Mouse (Mus musculus): Measurements from ENCODE around the gene Ccnq. TPM values are rescaled to one million over a fixed set of nuclear protein-coding genes. Genes with fewer than 3 reads are reported as not detected.

Gene Ccnq
- total and polyA plus RNA-seq, 2 experiments from 2014 or later = 28.9 to 31.6 TPM

DNA sequence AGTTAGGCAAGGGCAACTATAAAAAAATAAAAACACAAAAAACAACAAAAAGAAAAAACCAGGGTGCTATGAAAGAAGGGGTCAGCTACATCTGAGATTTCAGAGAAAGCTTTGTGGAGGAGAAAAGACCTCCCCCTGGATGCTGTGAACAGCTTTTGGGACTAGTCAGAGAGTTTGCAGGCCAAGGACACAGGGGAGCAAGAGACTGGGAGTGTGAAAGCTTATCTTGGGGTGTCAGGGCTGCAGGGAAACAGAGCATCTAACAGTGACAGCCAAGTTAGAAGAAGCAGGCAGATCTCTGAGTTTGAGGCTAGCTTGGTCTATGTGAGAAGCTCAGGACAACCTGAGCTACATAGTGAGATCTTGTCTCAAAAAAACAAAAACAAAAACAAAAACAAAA is 12.2 kb downstream of the Ccnq start:
- Histone ChIP-seq H3K9me3 (ENCODE audit: low read length) (no peaks in the 10 kb centered on the region), H3K4me3 (ENCODE audit: low read depth, low read length) (no peak overlapping the region), H3K9ac (replicated peaks; ENCODE audit: low read length, poor library complexity, severe bottlenecking) (no peak overlapping the region), H3K27ac (ENCODE audit: low read depth, low read length) (no peak overlapping the region), H3K27me3 (ENCODE audit: insufficient read depth, low read length) (no peaks in the 10 kb centered on the region), H3K4me2 (ENCODE audit: low read depth, low read length, poor library complexity, severe bottlenecking) (no peak overlapping the region), H3K36me3 (ENCODE audit: insufficient read depth, low read length) (no peaks in the 10 kb centered on the region), H3K4me1 (ENCODE audit: insufficient read depth, low read length) (no peaks in the 10 kb centered on the region)
- ATAC-seq (ENCODE audit: low FRiP score) (no peak), DNase-seq (ENCODE audit: low spot score) (no peak)
- TF ChIP-seq CTCF (IDR thresholded peaks at IDR 0.05) = no peak

GRCm38 (mm10) chr11:78736877-78737408 is 14.6 kb downstream of the Ccnq start:
- H3K4me3 ChIP-seq (ENCODE audit: low read depth, low read length) = no peak overlapping the region
- DNase-seq (ENCODE audit: low spot score) = no peak
- ATAC-seq (ENCODE audit: low FRiP score) = no peak
- H3K27me3 ChIP-seq (ENCODE audit: insufficient read depth, low read length) = no peaks in the 10 kb centered on the region
- no peaks in the 10 kb centered on the region for H3K9me3 ChIP-seq (ENCODE audit: low read length)
- H3K9ac ChIP-seq (replicated peaks; ENCODE audit: low read length, poor library complexity, severe bottlenecking) = no peak overlapping the region
- 39% methylated on average over 3 of the region's 3 CpGs for WGBS
- H3K27ac ChIP-seq (ENCODE audit: low read depth, low read length) = no peak overlapping the region
- TF ChIP-seq CTCF (IDR thresholded peaks at IDR 0.05) = no peak
- no peak overlapping the region for H3K4me2 ChIP-seq (ENCODE audit: low read depth, low read length, poor library complexity, severe bottlenecking)
- no peaks in the 10 kb centered on the region for H3K36me3 ChIP-seq (ENCODE audit: insufficient read depth, low read length)
- H3K4me1 ChIP-seq (ENCODE audit: insufficient read depth, low read length) = no peaks in the 10 kb centered on the region

- no peak for ATAC-seq (ENCODE audit: low FRiP score)
- H3K9ac ChIP-seq (replicated peaks; ENCODE audit: low read length, poor library complexity, severe bottlenecking) = no peak overlapping the region
- H3K27ac ChIP-seq (ENCODE audit: low read depth, low read length) = no peak overlapping the region
- H3K4me2 ChIP-seq (ENCODE audit: low read depth, low read length, poor library complexity, severe bottlenecking) = no peak overlapping the region
- H3K27me3 ChIP-seq (ENCODE audit: insufficient read depth, low read length) = no peaks in the 10 kb centered on the region
- no peaks in the 10 kb centered on the region for H3K9me3 ChIP-seq (ENCODE audit: low read length)
- no peak for DNase-seq (ENCODE audit: low spot score)
- no peaks in the 10 kb centered on the region for H3K36me3 ChIP-seq (ENCODE audit: insufficient read depth, low read length)
- H3K4me3 ChIP-seq (ENCODE audit: low read depth, low read length) = no peak overlapping the region
- WGBS = 91% methylated on average over 1 of the region's 1 CpGs
- no peaks in the 10 kb centered on the region for H3K4me1 ChIP-seq (ENCODE audit: insufficient read depth, low read length)
- TF ChIP-seq CTCF (IDR thresholded peaks at IDR 0.05) = no peak
Measured at GRCm38 (mm10) chr11:78735168-78735567, 16.4 kb downstream of the Ccnq start.

GRCm38 (mm10) chr11:78732619-78733018 is 18.9 kb downstream of the Ccnq start:
- no peak overlapping the region for H3K4me3 ChIP-seq (ENCODE audit: low read depth, low read length)
- DNase-seq (ENCODE audit: low spot score) (no peak), ATAC-seq (ENCODE audit: low FRiP score) (no peak)
- H3K27ac ChIP-seq (ENCODE audit: low read depth, low read length) = no peak overlapping the region
- no peaks in the 10 kb centered on the region for H3K4me1 ChIP-seq (ENCODE audit: insufficient read depth, low read length)
- H3K9ac ChIP-seq (replicated peaks; ENCODE audit: low read length, poor library complexity, severe bottlenecking) = no peak overlapping the region
- 88% methylated on average over 6 of the region's 6 CpGs for WGBS
- no peaks in the 10 kb centered on the region for H3K27me3 ChIP-seq (ENCODE audit: insufficient read depth, low read length)
- no peaks in the 10 kb centered on the region for H3K9me3 ChIP-seq (ENCODE audit: low read length)
- H3K4me2 ChIP-seq (ENCODE audit: low read depth, low read length, poor library complexity, severe bottlenecking) = no peak overlapping the region
- no peaks in the 10 kb centered on the region for H3K36me3 ChIP-seq (ENCODE audit: insufficient read depth, low read length)
- no peak for TF ChIP-seq CTCF (IDR thresholded peaks at IDR 0.05)

- Histone ChIP-seq H3K27me3 (ENCODE audit: insufficient read depth, low read length) (no peaks in the 10 kb centered on the region), H3K9ac (replicated peaks; ENCODE audit: low read length, poor library complexity, severe bottlenecking) (no peak overlapping the region), H3K4me1 (ENCODE audit: insufficient read depth, low read length) (no peaks in the 10 kb centered on the region), H3K36me3 (ENCODE audit: insufficient read depth, low read length) (no peaks in the 10 kb centered on the region), H3K4me2 (ENCODE audit: low read depth, low read length, poor library complexity, severe bottlenecking) (no peak overlapping the region), H3K4me3 (ENCODE audit: low read depth, low read length) (no peak overlapping the region), H3K9me3 (ENCODE audit: low read length) (no peaks in the 10 kb centered on the region), H3K27ac (ENCODE audit: low read depth, low read length) (no peak overlapping the region)
- 40% methylated on average over 2 of the region's 2 CpGs for WGBS
- DNase-seq (ENCODE audit: low spot score) = no peak
- no peak for TF ChIP-seq CTCF (IDR thresholded peaks at IDR 0.05)
- ATAC-seq (ENCODE audit: low FRiP score) = no peak
Measured at GRCm38 (mm10) chr11:78730902-78731301, 20.6 kb downstream of the Ccnq start.

GRCm38 (mm10) chr11:78728041-78728440 is 23.5 kb downstream of the Ccnq start:
- Histone ChIP-seq H3K36me3 (ENCODE audit: insufficient read depth, low read length) (no peaks in the 10 kb centered on the region), H3K4me1 (ENCODE audit: insufficient read depth, low read length) (no peaks in the 10 kb centered on the region), H3K4me3 (ENCODE audit: low read depth, low read length) (no peak overlapping the region), H3K27ac (ENCODE audit: low read depth, low read length) (no peak overlapping the region), H3K27me3 (ENCODE audit: insufficient read depth, low read length) (no peaks in the 10 kb centered on the region), H3K9ac (replicated peaks; ENCODE audit: low read length, poor library complexity, severe bottlenecking) (no peak overlapping the region), H3K9me3 (ENCODE audit: low read length) (no peaks in the 10 kb centered on the region), H3K4me2 (ENCODE audit: low read depth, low read length, poor library complexity, severe bottlenecking) (no peak overlapping the region)
- 69% methylated on average over 4 of the region's 4 CpGs for whole genome bisulfite sequencing
- no peak for ATAC-seq (ENCODE audit: low FRiP score)
- DNase-seq (ENCODE audit: low spot score) = no peak
- no peak for TF ChIP-seq CTCF (IDR thresholded peaks at IDR 0.05)
